Mouse (Mus musculus) CD4-positive helper T cell, adult 2 months (primary cell): ENCODE data around the gene Mdk.

ENCODE experiments used
- DNase-seq: peaks from one replicate; pipeline ENCODE4 v3.0.0-alpha.2; 2012; ENCODE audit warnings: low read depth, missing footprints, low spot score

The Mdk gene

DNA sequence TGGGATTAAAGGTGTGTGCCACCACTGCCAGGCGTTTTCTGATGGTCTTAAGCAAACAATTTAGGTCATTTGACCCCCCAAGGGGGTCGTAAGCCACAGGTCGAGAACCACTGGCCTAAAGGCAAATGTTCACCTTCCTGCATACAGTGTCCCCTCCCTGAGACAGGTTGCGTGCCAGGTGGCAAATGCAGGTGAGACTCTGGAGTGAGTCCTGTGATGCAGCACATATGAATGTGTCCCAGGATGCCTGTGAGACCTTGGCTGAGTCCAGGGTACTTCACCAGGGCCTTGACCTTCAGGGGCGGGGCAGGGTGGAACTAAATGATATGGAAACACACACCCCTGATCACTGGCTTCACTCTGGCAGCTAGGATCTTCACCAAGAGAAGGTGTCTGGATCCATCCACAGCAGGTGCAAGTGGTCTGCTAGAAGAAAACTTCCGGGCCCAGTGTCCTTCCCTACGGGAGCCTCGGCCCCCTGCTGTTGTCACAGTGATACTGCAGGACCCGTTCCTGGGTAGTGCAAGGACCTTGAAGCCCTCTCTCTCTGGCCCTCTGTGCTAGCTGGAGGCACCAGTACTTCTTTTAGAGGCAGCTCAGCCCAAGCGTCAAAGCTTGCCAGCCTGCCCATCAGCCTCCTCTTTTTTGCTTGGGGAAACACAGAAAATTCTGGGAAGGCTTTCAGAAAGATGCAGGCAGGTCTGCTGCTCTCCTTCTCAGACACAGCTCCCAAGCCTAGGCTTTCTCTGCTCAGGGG, 26.8 kb upstream of the Mdk start:
- peak; percentile 66 for DNase-seq

DNA sequence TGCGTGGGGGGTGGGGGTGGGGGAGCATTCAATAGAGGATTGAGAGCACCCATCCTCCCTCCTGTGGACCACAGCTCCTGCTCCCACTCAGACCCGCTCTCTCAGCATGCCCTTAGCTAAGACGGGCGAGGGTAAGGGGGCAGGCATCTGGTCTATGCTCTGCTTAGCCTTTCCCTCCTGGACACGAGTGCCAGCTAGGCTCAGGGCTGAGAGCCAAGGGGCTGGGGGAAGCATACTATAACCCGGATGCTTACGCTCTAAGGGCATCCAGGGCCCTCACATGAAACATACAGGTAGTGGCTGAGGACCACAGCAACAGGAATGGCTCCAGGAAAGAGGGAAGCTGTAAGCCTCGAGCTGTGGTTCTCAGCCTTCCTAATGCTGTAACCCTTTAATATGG, 26.0 kb upstream of the Mdk start:
- no peak for DNase-seq

DNA sequence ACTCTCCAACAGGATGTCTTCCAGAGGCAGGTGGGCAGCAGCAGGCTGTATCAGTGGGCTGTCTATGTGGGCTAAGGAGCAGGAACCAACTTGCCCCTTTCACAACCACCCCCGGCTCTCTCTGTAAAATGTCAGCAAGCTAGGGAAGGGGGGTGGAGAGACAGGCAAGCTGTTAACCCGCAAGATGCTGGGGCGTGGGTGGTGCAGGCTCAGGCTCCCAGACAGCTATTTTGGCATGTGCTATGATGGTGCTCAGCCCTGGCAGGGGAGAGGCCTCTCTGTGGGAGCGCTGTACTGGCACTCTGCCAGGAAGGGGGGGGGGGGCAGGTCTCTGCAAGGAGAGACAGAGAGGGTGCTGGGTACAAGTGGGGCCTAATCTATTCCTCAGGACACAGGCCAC, 25.0 kb upstream of the Mdk start:
- DNase-seq = peak; percentile 88

DNA sequence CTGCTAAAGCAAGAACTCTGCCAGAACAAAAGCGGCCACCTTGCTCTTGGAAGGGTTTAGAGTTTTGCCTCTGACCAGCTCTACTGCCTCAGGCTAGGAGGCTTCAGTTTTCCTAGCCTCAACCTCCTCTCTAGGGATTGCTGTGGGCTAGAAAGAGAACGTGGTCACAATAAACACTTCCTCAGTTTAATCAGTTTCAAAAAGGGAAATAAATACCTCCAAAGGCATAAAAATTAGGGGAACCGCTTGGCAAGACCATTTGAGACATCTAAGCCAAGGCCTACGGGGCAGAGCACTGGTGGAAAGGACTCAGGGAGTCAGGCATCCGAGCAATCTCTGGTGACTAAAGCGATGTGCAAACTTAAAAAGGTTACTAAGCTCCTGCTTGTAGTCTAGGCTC, 23.8 kb upstream of the Mdk start:
- DNase-seq = no peak

DNA sequence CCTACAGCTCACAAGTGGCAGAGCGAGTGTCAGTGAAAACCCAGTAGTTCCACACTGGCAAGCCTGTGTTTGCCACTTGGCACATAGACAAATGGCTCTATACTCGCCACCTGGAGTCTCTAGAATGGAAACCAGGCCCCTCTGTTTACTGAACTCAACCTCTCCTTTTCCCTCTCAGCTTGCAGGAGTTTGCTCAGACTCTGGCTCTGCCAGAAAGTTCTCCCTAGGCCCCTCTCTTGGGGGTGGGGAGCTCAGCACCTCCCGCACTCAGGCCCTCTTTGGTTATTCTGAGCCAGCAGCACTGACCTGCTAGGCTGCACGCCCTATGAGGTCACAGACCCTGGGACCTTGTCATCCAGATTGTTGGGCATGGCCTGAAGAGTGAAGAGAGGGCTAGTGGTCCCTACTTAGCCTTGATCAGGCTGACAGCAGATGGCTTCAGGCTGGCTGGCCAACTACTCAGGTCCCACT, 23.1 kb upstream of the Mdk start:
- DNase-seq = no peak

DNA sequence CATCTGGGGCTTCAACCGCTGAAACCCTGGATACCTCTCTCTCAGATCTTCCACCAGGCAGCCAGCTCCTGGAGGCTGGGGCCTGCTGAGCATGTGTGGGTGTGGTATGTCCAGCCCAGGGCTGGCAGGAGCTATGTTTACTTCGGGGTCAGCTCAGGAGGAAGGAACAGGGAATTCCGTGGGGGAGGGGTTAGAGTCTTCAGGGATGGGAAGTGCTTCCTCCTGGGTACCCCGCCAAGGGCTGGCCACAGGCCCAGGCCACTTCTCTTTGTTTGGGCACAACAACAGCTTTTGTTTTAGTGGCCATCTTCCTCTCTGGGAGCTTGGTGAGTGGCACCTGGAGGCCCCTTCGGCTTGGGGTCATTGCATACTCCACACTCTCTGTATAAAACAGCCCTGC, 21.7 kb upstream of the Mdk start:
- DNase-seq = no peak

DNA sequence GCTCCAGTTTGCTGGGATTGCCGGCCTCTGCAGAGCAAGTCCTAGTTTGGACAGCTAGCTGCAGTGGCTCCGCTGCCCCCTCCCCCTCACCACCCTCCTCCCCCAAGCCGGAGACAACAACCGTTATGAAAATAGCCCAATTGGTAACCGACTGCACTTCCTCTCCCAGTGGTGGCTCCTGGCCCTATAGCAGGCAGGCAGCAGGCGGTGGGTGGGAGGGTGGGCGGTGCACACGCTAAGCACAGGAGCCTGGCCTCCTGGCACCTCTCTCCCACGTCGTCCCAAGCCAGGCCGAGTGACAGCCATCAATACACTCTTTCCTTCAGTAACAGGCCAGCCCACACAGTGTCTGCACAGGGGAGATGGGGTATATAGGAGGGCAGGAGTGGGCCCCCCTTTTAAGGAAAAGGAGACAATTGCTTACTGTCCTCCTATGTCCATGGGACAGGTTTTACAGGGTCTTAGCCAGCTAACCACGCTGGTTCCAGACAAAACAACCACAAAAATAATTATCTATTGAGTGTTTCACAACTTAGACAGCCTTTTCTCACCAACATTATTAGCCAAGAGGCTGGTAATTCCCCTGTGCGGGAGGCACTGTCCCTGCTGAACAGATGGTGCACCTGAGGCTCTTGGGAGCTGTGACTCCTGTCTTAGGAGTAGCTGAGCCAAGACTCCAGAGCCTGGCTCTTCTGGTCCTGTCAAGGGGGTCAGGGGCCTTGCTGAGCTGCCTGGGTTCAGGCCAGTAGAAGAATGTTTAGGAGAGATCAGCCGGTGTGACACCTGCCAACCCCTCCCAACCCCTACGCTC, 18.4 kb upstream of the Mdk start:
- DNase-seq = peak; percentile 81

DNA sequence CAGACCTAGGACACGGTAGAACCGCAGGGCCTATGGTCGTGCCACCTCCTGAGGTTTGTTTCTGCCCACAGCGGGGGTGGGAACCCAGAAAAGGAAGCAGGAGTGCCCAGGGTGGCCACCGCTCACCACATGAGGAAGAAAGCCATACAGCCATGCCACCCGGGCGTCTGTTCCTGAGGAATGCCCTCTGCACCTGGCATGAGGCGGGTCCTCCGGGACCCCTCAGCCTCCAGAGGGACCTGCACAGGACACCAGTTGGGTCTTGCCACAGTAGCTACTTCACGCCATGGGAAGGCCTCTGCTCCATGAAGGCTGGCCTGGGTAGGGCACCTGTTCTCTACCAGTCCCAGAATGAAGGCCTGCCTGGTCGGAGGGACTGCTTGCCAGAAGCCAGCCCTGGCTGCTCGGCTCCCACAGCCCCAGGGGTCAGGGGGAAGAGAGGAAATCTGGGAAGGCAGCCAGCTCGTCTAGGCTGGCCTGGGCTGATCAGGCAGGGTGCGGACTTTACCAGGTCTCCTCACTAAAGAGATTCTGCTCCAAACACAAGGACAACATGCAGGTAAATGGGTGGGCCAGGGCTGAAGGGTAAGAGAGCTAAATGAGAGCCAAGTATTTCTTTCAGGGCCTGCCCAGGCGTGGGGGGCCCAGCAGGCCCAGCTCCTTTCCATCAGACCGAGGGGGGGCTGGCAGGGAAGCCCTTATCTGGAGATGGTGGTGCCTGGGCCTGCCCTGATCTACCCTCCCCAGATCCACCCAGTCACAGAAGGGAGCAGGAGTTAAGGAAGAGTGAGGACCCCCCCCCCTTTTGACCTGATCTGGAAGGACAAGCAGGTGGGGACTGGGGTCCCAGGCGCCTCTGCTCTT, 17.5 kb upstream of the Mdk start:
- DNase-seq = peak; percentile 42

DNA sequence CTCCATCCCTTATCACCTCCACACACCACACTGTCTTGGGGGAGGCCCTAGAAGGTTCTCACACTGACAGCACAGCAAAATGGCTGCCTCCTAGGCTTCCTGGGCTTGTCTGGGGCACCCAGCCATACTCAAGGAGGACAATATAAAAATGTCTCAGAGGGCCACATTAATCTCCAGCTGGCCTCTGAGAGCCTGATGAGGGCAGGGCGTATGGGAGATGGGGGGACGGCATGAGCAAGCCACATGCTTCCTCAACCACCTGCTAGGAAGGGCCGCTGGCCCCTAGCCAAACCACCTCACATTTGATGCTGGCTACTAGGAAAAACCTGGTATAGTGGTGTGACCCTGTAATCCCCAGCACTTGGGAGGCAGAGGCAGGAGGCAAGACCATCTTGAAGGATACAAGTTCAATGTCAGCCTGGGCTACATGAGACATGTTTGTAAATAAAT, 16.7 kb upstream of the Mdk start:
- peak; percentile 44 for DNase-seq

DNA sequence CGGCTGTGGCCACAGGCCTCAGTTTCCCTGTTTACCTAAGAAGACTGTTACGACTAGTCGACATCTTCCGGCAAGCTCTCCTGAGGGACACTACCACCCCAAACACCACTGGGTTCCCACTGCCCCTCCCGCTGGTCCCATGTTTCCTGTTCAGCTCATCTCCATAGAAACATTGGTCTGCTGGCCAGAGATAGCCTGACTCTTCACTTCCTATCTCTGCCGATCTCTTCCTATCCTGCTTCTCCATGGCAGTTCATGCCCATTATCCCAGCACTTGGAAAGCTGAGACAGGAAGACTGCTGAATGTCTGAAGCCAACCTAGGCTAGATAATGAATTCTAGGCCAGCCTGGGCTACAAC, 16.0 kb upstream of the Mdk start:
- no peak for DNase-seq

DNA sequence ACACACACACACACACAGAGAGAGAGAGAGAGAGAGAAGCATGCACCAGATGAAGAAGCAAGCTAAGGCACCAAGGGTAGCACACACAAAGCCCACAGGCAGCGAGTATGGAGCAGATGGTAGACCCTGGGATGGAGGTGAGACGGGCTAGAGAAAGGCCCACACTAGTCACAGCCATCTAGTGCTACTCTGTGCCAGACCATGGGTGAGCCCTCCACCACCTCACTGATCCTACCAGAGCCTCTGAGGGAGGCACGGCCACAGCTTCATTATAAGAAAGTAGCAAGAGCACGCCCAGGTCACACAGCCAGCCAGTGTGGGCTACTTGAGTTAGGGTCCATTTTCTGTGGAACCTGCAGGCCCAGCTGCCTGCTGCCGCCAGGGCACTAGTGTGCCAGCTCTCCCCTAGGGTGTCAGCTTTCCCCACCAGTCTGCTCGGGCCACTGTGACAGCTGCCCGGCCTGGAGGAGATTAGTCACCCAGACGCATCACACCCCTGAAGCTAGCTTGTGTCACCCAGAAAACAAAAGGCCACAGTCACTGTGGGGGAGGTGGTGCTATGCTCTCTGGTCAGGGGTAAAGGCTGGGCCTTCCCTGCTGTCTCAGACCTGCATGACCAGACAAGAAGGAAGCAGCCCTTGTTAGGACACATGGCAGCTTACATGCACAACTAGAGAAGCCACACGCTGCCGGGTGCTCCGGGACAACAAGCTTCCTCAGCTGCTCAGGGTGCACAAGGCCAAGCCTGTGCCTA, 15.5 kb upstream of the Mdk start:
- peak; percentile 33 for DNase-seq

DNA sequence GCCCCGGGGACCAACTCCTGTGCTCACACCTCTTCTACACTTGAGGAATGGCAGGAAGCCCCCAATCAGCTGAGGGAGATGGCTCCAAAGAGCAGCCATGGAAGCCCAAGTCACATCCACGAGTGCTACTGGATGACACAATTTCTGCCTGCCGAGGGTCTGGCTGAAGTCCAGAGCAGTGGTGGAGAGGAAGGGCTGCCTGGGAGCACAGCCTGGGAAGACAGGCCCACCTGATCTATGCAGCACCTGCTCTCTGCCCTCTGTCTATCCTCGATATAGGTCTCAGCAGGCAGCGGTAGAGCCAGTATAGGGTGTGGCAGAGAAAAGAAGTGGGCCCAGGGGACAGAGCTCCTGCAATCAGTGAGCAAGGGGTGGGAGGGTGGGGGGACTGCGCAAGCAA, 14.7 kb upstream of the Mdk start:
- DNase-seq = no peak

DNA sequence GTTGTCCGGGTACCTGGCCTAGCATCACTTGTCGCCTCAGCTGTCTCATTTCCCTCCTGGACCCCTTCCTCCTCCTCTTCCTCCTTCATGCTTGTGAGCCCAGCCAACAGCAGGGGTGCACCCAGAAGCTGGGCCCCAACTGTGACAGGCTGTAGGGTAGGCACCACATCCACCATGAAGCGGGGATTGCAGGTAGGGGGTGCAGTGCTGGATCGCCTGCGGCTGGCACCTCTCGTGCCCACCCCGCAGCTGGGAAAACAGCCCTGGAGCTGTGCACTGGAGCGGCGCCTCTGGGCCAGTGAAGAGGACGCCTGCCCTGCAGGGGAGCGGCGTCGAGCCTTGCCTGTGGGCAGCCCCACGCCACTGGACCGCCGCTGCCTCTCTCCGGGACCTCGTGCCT, 13.4 kb upstream of the Mdk start, which contains the start of gene Gm9821:
TSS of gene Gm9821 (plus strand) at position 221 of the 400 bp plus-strand sequence.
- no peak for DNase-seq

DNA sequence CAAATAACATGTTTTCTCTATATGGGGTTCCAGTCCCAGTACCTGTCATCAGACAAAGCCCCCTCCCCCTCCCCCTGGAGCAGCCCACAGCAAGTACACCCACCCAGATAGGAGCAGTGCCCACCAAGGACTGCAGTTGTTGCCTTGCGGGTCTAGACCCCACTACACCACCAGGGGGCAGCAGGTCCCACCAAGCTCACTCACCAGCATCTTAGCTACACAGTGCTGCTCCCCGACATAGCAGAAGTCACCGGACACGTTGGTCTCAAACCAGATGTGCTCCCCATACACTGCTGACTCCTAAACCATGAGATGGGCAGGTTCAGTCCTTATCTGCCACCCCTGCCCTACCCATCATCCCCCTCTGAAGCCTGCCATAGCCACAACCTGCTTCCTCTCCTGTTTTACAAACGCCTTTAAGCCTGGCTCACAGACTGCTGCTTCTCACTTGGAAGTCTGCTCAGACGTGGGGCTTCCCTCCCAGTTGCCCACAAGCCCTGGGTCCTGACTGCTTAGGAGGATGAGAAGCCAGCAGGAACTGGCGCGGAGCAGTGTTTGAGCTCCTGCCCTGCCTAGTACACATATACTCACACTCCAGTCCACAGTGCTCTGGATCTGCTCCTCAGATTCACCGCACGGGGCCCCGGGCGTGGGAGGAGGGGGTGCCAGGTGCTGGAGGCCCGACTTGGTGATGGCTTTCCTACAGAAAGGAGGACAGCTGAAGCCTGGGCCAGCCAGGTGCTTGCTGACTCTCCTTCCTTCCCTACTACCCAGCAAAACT, 12.3 kb upstream of the Mdk start:
- DNase-seq = peak; percentile 84

DNA sequence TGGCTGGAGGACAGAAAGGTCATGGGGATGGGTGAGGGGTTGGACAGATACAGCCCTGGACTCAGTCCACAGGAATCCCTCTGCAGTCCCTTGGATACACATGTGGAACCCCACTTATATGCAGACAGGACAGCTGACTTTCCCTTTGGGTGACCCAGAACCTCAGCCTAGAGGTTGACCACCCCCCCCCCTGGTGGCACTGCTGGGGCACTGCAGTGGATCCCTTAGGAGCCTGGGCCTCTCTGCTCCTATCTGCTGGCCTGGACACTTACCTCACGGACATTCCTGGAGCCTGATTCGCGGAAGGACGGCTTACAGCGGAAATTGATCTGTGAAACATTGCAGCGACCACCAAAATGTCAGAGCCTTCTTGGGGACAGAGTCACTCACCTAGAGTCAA, 10.3 kb upstream of the Mdk start:
- no peak for DNase-seq

DNA sequence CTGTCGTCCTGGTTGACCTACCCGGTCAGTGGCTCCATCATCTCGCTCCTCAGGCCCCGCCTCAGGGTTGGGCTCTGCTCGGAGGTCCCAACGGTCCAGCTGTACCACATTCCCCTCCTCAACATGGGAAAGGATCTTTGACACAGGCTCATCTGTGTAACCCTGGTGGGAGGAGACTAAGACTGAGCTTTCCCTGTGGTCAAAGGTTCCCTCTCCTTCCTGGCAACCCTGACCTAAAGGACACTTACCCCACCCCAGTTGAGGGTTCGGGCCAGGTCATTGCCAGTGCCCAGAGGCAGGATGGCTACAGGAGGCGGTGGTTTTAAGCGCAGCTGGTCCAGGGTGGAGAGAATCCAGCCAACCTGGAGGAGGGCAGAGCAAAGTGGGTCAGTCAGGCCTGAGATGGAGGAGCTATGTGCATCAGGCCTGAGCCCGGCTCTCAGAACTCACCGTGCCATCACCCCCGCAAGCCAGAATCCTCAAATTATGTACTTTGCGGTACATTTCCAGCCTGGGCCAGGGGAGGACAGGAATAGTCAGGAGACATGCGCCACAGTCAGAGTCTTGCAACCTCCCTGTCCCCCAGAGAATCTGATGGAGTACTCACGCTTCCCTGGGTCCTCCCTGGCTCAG, 7.3 kb upstream of the Mdk start:
- DNase-seq = no peak

DNA sequence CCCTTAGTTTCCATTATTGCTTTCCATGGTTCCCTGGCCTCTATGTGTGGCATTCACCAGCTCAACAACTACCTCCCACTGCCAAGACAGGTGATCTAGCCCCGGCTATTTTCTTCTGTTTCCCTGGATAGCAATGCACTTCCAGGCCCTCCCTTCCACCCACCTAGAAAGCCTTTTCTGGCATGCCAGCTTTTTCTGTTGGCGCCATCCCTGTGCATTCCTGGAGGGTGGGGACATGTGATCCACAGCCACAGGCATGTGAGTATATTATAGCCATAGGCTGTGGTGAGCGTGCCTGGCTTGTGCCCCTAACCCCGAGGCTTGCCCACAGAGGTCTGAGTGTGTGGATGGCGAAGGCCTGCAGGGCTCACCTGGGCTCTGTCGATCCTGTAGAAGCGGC, 4.1 kb upstream of the Mdk start:
- DNase-seq = no peak

DNA sequence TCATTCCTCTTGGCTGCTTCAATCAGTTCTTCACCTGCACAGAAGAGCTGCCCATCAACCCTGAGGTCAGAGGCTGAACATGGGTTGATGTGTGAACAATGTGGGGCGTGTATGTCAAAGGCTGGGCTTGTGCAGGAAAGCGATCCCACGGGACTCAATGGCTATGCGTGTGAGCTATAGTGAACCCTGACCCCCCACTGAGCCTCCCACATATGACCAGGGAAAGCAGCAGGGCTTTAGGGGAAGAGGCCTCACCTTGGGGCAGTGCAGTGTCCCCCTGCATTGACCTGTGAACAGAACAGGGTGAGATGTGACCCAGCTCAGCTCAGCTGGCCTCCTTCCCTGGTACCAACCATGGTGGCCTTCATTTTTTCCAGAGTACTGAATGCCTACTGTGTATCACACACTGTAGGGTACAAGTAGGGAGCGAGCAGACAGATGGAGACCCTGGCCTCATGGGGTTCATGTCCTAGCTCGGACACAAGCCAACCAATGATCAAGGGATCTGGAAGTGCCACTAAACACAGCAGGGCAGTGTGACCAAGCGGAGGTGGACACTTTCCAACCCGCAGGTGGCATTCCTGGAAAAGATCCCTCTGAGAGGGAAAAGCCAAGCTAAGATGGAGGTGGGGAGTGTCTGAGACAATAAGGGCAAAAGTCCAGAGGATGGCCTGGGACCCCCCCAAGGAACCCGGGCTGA, 2.9 kb upstream of the Mdk start:
- DNase-seq = no peak

DNA sequence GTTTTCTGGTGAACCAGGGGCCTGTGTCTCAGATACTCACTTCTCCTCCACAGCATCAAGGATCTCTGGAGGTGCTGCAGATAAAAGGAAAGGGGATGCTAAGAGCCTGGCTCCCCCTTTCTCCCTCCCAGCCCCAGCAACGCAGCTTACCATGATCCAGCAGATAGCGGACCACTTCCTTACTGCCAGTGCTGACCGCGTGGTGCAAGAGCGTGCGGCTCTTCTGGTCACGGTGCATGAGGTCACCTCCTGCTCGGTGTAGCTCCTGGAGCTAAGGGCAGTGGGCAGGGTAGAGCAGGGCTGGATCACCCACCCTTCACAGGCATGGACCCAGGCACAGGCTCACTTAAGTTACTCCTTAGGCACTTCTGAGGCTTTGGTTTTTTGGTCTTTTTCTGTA, 1.9 kb upstream of the Mdk start:
- DNase-seq = no peak
